Mouse (Mus musculus) right cerebral cortex, postnatal 14 days (tissue): Measurements from ENCODE around the gene Nckap5.

Experiments used
- DNase-seq: peaks from one replicate; pipeline ENCODE4 v3.0.0; 2022

The Nckap5 gene

DNA sequence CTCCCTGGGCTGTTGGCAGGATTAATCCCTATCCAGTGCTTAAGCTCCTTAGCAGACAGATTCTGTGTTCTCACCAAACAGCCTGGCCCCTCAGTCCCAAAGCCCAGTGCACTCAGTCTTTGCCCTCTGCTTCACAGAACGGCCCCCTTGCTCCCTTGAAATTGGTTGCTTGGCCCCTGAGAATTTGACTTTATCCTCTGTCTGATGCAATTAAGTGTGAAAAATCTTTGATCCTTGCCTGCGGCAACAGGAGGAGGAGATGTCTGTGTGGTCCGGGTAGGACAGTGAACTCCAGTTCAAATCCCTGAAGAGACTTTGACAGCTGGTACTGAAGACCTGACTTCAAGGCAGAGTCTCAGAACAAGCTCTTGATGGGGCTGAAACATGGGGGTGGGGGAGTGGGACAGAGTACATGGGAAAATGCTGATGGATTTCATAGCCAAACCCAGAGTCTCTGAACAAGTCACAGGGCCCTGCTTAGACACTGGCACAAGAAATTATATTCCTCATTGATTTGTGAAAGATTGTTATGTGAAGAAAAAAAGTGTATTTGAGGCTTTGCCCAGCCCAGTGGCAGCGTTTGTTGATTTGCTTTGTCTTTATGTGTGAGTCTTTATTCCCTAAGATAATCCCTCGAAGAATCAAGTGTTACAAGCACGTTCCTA is 65.0 kb downstream of the Nckap5 start:
- DNase-seq: no peak

DNA sequence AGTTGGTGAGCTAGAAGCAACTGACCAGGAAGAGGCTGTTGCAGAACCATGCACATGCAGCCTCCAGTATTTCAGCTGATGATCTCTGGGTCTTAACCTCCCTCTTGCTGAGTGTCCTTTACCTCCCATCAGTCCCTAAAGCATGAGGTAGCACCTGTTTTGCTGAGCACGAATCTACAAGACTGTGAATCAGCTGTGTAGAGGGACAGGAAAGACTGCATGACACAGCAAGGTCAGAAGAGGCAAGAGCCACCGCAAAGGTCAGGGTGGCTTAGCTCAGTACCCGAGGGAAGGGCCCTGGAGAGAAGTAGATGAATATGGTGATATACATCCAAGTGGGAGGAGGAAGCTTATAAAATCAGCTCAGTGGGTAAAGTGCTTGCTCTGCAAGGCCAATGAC is 66.4 kb downstream of the Nckap5 start:
- no peak for DNase-seq

DNA sequence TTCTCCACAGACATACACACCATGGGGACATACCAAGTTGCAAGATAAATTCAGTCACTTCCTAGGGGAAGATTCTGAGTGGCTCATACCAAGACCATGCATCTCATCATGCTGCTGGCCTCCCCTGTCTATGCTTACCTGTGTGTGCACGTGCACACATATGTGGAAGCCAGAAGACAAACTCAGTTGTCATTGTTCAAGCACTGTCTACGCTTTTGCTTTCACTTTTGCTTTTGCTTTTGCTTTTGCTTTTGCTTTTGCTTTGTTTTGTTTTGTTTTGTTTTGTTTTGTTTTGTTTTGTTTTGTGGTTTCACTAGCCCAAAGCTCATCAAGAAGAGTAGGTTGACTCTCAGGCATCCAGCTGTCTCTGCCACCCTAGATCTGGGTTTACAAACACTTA is 67.4 kb downstream of the Nckap5 start:
- DNase-seq: no peak

DNA sequence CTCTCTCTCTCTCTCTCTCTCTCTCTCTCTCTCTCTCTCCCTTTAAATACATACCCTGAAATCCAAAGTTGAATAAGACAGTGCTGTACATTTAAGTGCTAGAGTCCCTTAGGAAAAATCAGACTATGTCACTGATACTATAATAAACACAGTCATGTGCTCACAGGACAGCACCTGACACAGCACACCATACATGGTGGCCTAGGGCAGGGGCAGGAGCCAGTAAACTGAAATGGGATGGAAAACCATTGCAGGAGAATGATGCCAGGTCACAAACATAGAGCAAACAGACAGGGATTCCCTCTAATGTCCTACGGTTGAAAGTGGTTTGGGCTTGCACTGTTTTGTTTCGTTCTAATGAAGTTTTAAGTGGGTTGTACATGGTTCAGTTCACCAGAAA is 70.2 kb downstream of the Nckap5 start:
- no peak for DNase-seq

DNA sequence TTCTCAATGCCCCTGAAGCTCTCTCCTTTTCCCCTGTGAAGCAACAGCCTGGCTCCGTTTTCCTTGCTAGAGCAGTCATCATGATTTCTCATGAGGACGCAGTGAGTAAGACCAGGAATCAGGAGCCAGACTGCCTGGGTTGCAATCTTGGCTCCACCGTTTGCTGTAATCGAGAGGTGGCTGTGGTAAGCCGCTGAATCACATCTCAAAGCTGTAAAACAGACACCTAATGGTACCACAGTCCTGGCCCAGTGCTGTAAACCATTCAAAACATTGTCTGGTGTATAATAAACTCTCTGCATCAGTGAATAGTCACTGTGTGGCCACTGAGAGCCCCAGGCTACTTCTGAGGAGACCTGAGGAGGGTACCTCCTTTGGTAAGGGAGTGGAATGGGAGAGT is 74.9 kb downstream of the Nckap5 start:
- no peak for DNase-seq

DNA sequence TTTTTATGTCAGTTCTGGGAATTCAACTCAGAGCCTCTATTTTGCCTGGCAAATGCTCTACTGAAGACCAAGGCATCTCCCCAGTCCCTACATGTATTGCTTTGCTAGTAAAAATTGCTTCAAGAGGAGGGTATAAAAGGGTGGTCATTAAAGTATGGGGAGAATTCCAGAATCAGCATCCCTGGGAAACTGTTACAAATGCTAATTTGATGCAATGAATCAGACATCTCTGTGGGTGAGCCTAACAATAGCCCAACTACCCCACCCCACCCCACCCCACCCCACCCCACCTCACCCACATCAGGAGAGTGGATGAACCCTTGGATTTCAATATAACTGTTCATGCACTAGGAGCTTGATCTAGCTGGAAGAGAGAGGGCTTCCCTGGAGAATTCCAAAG is 77.0 kb downstream of the Nckap5 start:
- no peak for DNase-seq

DNA sequence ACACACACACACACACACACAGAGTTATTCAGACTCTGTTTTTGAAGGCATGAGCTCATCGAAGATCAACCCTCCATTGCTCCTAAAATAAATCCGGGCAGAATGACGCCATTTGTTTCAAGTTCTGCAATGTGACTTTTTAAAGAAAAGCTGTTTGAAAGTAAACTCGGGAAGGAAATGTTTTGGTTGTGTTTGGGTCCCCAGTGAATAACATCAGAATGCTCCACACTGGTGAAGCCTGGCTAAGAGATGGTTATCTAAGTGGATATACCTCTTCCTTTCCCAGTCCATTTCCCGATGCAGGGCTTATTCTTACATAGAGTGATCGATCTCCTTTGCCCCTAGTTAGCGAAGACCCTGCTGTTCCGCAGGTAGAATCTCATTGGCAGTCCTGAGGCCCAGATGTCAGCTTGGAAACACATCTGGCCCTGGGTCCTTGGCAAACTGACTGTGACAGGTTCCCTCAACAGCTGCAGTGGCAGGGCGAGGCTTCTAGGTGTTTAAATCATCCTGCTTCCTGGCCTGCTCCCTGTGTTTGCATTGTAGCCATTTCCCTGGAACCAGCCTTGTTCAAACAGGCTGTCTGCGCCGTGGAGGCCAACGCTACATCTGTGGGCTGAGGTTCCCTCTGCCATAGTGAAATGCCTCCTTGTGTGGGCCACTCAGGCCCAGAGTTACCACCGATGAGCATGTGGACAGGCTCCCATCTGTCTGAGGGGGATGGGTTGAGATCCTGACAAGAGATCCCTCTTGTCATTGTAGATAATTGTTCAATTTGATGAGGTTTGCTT is 78.2 kb downstream of the Nckap5 start:
- DNase-seq: no peak

DNA sequence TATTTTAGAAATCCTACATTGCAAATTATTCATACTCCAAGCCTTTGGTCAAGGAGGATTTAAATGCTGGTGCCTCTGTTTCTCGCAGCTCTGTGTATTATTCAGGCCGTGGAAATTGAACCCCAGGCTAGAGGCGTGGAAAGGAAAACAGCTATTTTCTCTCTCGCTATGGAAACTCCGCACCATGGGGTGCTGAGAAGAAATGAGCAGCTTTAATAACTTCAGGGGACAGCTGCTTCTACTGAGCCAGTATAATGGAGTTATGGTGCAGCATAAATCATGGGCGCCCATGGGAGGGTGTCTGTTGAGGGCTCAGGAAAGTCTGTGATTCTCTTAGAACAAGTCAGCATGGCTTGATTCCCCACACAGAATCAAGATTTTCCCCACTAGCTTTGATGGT is 79.5 kb downstream of the Nckap5 start:
- DNase-seq: no peak

DNA sequence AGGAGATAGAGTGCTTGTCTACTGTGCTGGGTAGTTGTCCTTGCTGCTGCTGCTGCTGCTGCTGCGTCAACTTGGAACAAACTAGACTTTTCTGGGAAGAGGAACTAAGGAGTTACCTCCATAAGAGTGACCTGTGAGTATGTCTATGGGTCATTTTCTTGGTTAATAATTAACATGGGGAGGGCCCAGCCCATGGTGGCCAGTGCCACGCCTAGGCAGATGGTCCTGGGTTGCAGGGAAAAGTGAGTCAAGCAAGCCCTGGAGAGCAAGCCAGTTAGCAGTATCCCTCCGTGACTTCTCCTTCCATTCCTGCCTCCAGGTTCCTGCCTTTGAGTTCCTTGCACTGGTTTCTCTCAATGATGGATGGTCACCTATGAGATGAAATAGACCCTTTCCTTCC is 80.4 kb downstream of the Nckap5 start:
- no peak for DNase-seq

DNA sequence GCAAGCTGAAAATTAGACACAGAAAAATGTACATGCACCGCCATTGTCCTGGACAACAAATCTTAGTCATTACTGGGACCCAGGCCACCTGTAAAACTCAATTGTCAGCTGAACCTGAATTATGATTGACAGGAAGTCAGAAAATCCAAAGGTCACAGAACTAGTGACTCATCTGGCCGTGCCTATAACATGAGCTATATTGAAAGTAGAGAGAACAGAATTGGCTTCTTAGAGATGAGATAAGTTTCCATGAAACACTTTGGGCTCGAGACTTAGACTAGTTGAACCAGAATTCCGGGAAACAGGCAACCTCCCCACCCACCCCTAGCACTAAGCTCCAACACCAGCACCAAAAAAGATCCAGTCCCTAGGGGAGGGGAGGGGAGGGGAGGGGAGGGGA is 82.7 kb downstream of the Nckap5 start:
- no peak for DNase-seq

DNA sequence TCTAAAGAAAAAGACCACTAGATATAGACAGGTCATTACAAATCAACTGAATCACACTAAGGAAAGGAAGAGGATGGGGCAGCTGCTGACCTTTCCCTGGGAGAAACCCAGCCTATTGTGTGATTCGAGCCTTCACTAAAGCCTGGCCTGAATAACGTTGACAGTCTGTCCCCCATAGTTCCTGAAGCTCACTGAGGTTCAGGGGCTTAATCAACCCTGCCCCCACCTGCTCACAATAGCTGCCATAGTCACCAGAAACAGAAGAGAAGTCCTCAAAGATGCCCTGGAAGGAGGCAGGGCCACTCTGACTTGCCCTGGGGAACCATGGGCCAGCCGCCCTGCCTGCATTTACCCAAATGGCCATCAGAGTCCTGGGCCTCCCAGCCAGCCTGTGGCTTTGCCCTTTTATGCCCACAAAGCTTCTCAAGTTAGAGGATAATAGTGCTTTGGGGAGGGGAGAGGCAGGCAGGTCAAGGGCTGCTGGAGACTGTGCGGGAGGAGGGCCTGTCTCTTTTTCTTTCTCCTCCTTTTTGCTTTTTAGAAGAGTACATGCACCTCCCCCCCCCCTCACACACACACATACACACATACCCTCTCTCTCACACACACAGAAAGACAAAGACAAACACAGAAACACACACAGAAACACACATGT is 85.0 kb downstream of the Nckap5 start:
- no peak for DNase-seq

DNA sequence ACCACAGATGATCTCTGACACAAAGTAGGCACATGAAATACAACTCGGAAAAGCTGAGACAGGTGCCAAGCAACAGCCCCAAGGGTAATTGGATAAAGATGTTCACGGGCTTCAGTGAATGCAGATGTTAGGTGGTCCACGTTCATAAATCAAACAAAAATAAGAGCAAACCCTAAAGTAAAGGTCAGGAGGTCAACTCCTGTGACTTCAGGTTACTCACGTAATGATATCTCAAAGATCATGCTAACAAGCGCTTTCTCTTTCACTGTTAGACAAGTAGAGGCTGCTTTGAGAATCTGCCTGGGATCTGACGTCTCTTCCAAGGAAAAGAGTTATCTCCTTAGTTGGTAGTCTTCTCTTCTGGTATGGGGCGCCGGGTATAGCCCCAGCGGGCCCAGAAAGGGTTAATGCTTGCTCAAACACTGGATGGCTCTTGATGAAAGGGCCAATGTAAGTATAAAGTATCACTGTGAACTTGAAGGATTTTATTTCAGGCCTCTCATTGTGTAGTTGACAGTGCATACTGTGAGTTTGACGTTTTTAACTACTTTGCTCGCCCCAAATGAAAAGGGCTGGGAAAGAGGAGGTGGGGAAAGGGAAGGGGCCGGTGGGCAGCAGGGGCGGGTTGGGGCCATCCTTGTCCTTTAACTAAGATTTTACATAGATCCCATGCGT is 85.8 kb downstream of the Nckap5 start:
- no peak for DNase-seq

DNA sequence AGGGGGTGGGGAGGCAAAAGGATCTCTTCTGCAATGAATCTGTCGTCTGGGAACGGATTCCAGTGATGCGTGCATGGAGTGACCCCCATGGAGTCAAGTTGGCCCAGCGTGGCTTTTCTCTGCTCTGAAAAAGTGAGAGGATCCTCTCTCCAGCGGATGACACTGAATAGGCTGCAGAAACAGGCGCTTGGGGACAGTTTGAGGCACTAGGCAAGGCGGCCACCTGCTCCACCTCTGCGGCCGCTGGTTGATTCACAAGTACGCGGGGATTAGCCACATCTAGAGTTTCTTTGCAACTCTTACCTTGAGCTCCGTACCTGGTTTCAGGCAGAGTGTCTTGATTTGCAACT is 92.3 kb downstream of the Nckap5 start:
- DNase-seq: no peak

DNA sequence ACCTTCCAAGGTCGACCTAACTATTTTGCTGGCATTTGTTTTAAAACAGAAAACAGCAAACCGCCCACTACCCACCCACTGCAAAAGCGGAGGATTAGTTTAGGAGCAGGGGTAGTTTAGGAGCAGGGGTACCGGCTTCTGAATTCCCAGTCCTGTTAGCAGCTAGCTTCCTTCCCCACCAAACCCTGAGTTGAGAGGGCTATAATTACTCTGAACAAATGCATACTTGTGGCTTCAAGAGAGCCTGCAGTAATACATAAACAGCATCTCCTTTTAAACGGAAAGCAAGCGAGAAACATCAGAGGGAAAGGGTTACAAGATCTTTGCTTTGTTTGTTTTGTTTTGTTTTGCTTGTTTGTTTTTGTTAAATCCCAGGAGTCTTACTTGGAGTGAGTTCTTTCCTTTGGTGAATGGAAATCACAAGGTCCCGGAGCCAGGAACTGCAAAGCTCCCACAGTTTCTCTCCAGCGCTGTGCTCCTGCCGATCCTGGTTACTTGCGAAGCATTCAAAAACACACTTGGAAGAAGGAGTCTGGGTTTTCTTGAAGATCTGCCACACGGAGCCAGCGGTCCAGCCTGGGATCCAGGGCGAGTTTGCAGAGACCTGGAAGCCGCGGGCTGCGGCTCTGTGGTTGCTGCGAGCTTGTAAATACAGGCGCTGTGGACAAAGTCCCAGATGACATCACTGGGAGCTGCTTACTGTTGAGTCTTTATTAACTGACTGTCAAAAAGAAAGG is 92.9 kb downstream of the Nckap5 start:
- DNase-seq: peak; percentile 22

DNA sequence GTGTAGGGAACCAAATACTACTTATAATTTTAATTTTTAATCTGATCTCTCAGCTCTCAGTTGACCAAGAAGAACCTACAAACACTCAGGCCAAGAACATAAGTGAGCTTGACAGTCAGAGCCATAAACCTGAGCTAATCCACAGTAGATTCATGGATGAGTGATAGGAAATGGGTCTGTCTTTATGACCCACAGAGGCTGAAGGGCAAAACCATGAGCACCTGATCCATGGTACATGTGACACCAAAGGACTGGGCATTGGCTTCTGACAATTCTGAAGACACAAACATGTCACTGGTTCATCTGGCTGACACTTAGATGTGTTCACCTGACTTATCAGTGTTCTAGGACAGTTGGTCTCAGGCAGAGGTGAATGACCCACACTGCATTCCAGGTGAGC is 98.9 kb downstream of the Nckap5 start:
- no peak for DNase-seq

DNA sequence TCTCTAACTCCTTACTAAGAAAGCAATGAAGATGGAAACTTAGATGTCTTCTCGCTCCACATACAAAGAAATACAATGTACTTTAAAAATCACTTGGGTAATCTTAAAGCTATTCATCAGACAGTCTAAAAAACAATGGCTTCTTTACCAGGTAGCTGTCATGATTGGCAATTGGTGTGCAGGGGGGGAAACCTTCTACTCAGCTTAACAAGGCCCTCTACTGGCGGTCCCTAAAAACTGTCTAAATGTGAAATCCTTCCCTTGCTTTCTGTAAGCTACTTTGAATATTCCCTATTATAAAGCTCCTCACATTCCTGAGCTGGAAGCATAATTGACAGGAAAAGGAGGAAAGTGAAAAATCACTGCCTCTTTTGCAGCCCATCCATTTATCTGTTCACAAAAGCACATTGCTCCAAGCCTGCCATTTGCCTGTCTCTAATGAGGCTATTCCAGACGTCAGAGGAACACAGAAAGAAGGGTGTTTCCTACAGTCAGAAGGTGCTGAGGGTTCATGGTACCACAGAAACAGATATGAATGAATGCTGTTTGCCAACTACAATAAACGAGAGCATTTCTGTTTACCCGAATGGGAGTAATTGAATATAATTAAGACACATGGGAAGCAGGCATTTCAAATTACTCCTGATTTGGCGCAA is 104.1 kb downstream of the Nckap5 start:
- no peak for DNase-seq

DNA sequence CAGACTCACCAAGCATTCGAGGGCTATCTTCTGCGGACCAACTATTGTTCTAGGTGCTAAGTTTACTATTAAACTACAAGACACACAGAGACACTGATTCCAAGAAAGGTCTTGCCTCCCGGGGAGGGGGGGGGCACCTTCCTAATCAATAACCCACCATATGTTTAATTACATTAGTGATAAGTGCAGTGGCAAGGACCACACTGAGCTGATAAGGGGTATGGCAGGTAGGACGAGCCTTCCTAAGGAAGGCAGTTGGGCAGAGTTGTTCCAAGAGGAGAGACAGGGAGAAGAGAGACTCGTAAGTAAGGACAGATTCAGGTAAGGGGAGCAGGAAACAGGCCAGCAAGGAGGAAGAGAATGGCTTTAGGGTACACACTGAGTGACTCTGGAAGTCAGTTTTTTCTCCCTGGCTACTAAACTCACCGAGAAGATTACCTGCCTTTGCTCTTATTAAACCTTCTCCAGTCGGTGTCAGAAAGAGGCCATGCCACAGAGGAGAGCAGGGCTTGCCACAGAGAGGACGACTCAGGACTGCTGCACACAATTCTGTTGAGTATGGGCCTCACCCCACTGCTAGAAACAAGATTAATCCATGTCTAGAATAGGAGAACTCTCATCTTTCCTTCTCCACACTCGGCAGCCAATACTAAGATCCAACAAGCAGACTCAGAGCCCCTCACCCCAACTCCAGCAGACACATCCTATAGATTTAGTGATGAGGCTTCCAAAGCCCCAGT is 104.8 kb downstream of the Nckap5 start:
- no peak for DNase-seq

DNA sequence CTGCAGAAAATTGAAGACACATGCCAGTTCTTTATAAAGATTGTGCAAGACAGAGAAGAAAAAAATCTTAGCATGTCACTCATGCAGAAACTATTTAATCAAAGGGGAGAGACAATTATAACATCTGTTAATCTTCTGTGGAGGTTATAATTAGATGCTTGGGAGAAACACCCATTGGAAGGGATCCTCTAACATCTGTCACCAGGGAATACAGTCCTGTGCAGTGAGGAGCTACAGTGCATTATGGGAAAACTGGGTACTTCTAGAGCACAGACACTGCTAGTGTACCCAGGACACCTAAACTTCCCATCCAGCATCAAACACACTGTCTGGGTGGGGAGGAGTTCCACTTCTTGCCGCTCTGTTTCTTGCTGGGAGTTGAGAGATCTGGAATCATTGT is 108.7 kb downstream of the Nckap5 start:
- no peak for DNase-seq

DNA sequence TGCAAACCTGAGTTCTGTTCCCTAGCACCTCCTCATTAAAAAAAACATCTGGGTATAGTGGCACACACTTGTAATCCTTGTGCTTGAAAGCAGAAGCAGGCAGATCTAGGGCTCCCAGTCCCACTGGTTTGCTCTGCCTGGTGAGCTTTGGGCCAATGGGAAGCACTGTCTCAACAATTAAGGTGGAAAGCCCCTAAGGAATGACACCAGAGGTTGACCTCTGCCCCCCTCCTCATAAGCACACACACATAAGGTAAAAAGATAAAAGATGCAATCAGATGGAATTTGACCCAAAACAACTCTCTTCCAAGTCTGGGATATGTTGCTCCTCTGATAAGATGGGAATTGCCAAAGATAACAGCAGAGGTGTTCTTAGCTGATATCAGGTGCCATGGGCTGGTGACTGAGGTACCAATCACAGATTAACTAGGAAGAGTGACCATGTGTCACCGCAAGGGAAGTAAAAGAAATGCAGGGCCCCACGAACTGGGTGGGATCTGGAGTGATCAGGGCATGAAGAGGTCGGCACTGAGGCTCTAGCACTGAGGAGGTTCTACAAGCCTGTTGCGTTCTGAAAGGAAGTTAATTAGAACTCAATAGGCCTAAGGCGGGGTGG is 110.8 kb downstream of the Nckap5 start:
- no peak for DNase-seq

DNA sequence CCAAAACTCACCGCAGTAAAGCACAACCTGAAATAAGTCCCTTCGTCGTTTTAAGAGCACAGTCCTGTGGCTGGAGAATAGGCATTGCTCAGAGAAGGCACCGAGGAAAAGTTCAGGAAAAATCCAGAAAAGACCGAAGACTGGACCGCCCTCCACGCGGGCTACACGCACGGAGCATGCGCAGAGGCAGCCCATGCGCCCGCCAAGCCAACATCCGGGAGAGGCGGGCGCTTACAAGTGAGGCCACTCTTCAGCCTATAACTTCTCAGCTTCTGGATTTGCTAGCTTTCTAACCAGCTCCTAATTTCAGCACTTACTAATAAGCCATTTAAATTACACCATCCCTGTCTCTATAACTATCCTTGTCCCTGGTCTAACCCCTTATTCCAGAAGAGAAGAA is 124.0 kb downstream of the Nckap5 start:
- DNase-seq: no peak

DNA sequence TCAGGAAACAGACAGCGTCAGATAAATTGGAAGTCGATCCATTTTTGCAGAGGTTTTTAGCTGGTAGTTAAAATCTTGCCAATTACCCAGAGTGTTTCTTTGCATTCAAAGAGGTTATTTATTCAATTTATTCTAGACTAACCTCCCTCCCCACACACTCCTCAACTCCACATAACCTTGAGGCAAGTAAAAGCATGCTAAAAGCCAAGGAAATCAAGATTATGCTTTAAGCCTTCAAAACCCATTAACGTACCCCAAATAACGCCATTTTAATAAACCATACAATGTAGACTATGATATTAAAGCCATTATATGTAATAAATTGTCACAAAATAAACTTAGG is 129.7 kb downstream of the Nckap5 start:
- no peak for DNase-seq
